Mouse (Mus musculus) lung, postnatal 0 days (tissue): ENCODE measurements around the gene Eif2ak3.

Experiments
- CTCF ChIP-seq: IDR thresholded peaks from 2 replicates; pipeline ENCODE4 v1.5.1; 2016; ENCODE audit warnings: antibody characterized with exemption, mild to moderate bottlenecking
- EP300 ChIP-seq: IDR thresholded peaks from 2 replicates; pipeline ENCODE4 v1.6.1; 2016; ENCODE audit warnings: antibody characterized with exemption, mild to moderate bottlenecking, control low read depth

DNA sequence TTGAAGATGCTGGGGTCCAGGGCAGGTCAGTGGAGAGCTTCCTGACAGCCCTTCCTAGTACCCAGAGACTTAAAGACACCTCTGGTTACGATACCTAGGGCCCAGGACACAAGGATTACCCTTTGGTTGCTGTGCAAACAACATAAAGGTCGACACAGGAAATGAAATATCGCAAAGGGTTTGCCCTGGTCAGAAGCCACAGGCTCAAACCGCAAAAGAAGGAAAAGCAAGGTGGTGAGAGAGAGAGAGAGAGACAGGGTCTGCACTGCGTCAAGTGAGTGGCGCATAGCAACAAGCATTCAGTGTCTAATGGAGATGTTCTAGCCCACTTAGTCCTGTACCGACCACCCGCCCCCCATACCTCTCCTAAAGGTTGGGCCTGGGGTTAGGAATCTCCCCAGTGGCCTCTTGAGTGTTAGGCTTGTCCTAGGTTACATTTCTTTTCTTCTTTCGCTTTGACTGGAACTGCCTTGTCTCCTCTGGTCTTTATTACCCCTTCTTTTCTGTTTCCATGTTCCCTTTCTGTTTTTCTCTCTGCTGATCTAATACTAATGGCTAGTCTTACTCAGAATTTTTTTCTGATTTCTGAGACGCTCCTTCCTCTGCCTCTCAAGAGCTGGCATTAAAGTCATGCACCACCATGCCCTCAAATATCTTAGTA is 13.0 kb upstream of the Eif2ak3 start:
- TF ChIP-seq EP300 (no peak), CTCF (no peak)
